Mouse (Mus musculus) hindbrain, embryonic 14.5 days (tissue): ENCODE measurements at regions not wholly inside any gene's neighbourhood (a gene's known extent, or its start where the extent isn't known, plus 50 kb on each side); places are given as distances from the start of the nearest gene placed in this dataset.

ENCODE experiments used
- ATAC-seq: fragments of 200-750 bp; cut with Nextera tagmentation; 2 replicates; pipeline ENCODE4 v1.8.0; 2017; ENCODE audit warnings: moderate number of reproducible peaks, mild to moderate bottlenecking, moderate TSS enrichment, moderate library complexity; ENCODE audit not compliant: low FRiP score
- DNase-seq: peaks from one replicate; pipeline ENCODE4 v3.0.0-alpha.2; 2015; ENCODE audit warnings: low spot score
- H3K27ac ChIP-seq: fragments of 300-500 bp; sonication (generic); 2 replicates; pipeline ENCODE4 v1.5.1; 2014; ENCODE audit warnings: mild to moderate bottlenecking, moderate library complexity
- H3K27me3 ChIP-seq: fragments of 300-500 bp; sonication (generic); 2 replicates; pipeline ENCODE4 v1.6.1; 2014; ENCODE audit warnings: mild to moderate bottlenecking, low read length, mixed read lengths; ENCODE audit not compliant: control insufficient read depth, insufficient read depth
- H3K36me3 ChIP-seq: fragments of 300-500 bp; sonication (generic); replicated peaks from 2 replicates; pipeline ENCODE4 v1.6.1; 2014; ENCODE audit not compliant: control insufficient read depth, insufficient read depth
- H3K4me1 ChIP-seq: fragments of 300-500 bp; sonication (generic); replicated peaks from 2 replicates; pipeline ENCODE4 v1.6.1; 2014; ENCODE audit warnings: antibody characterized with exemption, low read length, mixed read lengths; ENCODE audit not compliant: control insufficient read depth, insufficient read depth
- H3K4me2 ChIP-seq: fragments of 300-500 bp; sonication (generic); replicated peaks from 2 replicates; pipeline ENCODE4 v1.6.1; 2014; ENCODE audit warnings: mild to moderate bottlenecking, moderate library complexity
- H3K4me3 ChIP-seq: fragments of 300-500 bp; sonication (generic); replicated peaks from 2 replicates; pipeline ENCODE4 v1.5.1; 2014; ENCODE audit warnings: mild to moderate bottlenecking, low read length
- H3K9ac ChIP-seq: fragments of 300-500 bp; sonication (generic); 2 replicates; pipeline ENCODE4 v1.6.1; 2014
- H3K9me3 ChIP-seq: fragments of 300-500 bp; sonication (generic); 2 replicates; pipeline ENCODE4 v1.6.1; 2016; ENCODE audit warnings: low read length; ENCODE audit not compliant: control insufficient read depth
- WGBS: fragments of 180-500 bp; shearing (Covaris S2); extraction: QIAGEN DNeasy Blood & Tissue Kit; methylation state at CpG from one replicate; pipeline ENCODE4 v1.1.7; 2014; 5-methylcytosine and 5-hydroxymethylcytosine counted together

DNA sequence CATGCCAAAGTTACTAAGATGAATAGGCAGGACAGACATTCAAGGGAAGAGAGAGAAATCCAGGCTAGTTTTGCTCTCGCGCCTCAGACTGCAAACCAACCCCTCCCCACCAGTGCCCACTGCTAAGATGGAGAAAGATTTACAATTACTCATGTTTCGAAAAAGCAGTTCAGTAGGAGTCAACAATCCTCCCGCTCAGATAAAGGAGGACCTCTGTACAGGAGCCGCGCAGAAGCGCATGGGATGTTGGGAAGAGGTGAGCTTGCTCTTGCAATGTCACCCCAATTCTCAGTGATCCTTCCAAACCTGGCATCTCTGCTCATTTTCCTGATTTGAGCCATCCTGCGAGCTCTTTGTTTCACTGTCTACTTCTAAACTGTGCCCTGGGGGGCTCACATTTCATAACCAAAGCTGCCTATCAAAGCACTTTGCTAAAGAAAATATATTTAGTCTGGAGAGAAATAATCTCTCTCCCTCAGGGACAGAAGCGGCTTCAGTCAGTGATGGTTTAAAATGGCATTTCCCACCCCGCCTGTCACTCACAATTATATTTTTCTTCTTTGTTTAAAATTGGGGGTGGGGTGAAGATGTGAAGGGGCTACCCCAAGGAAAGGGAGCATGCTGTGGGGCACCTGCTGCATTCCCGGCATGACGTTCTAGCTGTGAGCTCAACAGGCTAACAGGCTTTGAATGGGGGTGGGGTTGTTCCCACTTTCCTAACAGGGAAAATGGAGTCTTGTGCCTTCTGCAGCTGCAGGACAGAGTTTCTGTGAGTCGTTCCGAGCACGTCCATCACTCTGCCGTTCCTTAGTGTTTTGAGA is 170.2 kb downstream of the Nucb2 start:
- Histone ChIP-seq H3K9me3 (no peaks in the 10 kb centered on the region), H3K4me1 (peaks cover 11% of the 10 kb centered on the region), H3K9ac (no peak overlapping the region), H3K27me3 (no peaks in the 10 kb centered on the region), H3K36me3 (no peaks in the 10 kb centered on the region), H3K4me3 (no peak overlapping the region), H3K4me2 (peak overlapping the region; percentile 7), H3K27ac (peak overlapping the region; percentile 20; the same call in 1 of the 2 replicates)
- 60% methylated on average over 16 of the region's 16 CpGs for WGBS
- DNase-seq (no peak), ATAC-seq (no peak)

DNA sequence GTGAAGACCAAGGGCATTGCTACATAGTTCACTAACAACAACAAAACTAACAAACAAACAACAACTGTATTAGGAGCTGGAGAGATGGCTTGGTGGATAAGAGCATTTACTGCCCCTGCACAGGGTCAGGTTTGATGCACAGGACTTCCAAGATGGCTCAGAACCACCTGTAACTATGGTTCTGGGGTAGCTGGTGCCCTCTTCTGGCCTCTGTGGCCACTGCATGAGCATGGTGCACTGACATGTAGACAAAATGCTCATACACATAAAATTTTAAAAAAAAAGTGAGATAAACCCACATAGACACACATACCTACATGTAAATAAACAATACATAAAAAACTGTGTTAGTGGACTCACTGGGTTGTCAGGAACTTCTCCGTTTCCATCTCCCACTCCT is 172.5 kb downstream of the Nucb2 start:
- ATAC-seq (no peak), DNase-seq (no peak)
- Histone ChIP-seq H3K4me3 (no peak overlapping the region), H3K4me1 (peaks cover 19% of the 10 kb centered on the region), H3K9me3 (no peaks in the 10 kb centered on the region), H3K36me3 (no peaks in the 10 kb centered on the region), H3K9ac (no peak overlapping the region), H3K4me2 (no peak overlapping the region), H3K27ac (no peak overlapping the region), H3K27me3 (no peaks in the 10 kb centered on the region)
- 95% methylated on average over 1 of the region's 1 CpGs for WGBS

DNA sequence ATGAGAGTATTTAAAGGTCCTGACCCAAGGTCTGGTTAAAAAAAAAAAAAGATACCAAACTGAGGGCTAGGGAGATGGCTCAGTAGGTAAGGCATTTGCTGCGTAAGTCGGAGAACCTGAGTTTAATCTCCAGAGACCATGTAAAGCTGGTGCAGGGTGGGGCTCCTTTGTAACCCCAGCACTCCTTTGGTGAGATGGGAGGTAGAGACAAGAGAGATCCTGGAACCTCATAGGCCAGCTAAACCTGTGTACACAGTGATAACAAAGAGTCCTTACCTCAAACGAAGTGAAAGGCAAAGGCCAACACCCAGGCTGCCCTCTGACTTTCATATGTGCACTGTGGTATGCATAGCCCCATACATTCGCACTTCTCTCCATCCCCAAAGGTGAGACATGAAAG is 175.0 kb downstream of the Nucb2 start:
- H3K4me1 ChIP-seq, result peaks cover 16% of the 10 kb centered on the region
- 85% methylated on average over 4 of the region's 4 CpGs for WGBS
- H3K27me3 ChIP-seq, result no peaks in the 10 kb centered on the region
- DNase-seq (no peak), ATAC-seq (no peak)
- no peaks in the 10 kb centered on the region for H3K36me3 ChIP-seq
- no peaks in the 10 kb centered on the region for H3K9me3 ChIP-seq
- H3K9ac ChIP-seq, result no peak overlapping the region
- no peak overlapping the region for H3K4me3 ChIP-seq
- H3K27ac ChIP-seq, result no peak overlapping the region
- H3K4me2 ChIP-seq, result no peak overlapping the region

- H3K9me3 ChIP-seq, result no peaks in the 10 kb centered on the region
- ATAC-seq (no peak), DNase-seq (no peak)
- H3K9ac ChIP-seq, result no peak overlapping the region
- no peak overlapping the region for H3K4me3 ChIP-seq
- H3K4me1 ChIP-seq, result 0 out of 2 replicates have a peak, but pooled peaks cover 10% of the 10 kb centered on the region
- no peak overlapping the region for H3K4me2 ChIP-seq
- H3K36me3 ChIP-seq, result no peaks in the 10 kb centered on the region
- 72% methylated on average over 3 of the region's 3 CpGs for WGBS
- H3K27ac ChIP-seq, result no peak overlapping the region
- no peaks in the 10 kb centered on the region for H3K27me3 ChIP-seq
Measured at GRCm38 (mm10) chr7:116680523-116680922, 176.4 kb downstream of the Nucb2 start.

GRCm38 (mm10) chr7:116681268-116681667 is 177.1 kb downstream of the Nucb2 start:
- 0 out of 2 replicates have a peak, but pooled peaks cover 10% of the 10 kb centered on the region for H3K4me1 ChIP-seq
- 37% methylated on average over 8 of the region's 8 CpGs for WGBS
- H3K27me3 ChIP-seq, result no peaks in the 10 kb centered on the region
- no peak overlapping the region for H3K9ac ChIP-seq
- no peaks in the 10 kb centered on the region for H3K9me3 ChIP-seq
- no peak overlapping the region for H3K27ac ChIP-seq
- H3K4me3 ChIP-seq, result no peak overlapping the region
- H3K4me2 ChIP-seq, result no peak overlapping the region
- H3K36me3 ChIP-seq, result no peaks in the 10 kb centered on the region
- peak; percentile 64 for DNase-seq
- peak; percentile 64 for ATAC-seq

DNA sequence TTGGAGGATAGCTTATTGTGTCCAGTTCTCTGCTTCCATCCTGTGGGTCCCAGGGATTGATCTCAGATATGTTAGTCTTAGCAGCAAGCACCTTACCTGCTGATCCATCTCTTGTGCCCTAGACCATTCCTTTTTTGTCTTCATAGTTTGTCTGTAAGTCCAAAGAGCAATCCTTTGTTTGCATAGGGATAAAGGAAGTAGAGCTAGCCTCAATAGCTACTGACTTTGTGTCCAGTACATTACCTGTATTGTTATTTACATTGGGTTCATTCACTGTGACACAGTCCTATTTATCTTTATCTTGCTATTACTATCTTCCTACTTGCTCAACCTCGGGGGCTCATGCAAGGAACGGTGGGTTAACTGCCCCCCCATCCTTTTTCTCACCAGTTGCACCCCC is 196.2 kb downstream of the Nucb2 start:
- Histone ChIP-seq H3K27ac (no peak overlapping the region), H3K4me2 (no peak overlapping the region), H3K36me3 (no peaks in the 10 kb centered on the region), H3K4me1 (no peaks in the 10 kb centered on the region), H3K9me3 (no peaks in the 10 kb centered on the region), H3K4me3 (no peak overlapping the region), H3K27me3 (no peaks in the 10 kb centered on the region), H3K9ac (no peak overlapping the region)
- DNase-seq, result no peak
- WGBS, result 73% methylated on average over 2 of the region's 2 CpGs
- no peak for ATAC-seq

- H3K9ac ChIP-seq, result no peak overlapping the region
- no peak overlapping the region for H3K4me2 ChIP-seq
- H3K9me3 ChIP-seq, result no peaks in the 10 kb centered on the region
- WGBS, result 43% methylated on average over 14 of the region's 14 CpGs
- no peak overlapping the region for H3K27ac ChIP-seq
- ATAC-seq (peak; percentile 72), DNase-seq (peak; percentile 87)
- no peak overlapping the region for H3K4me3 ChIP-seq
- no peaks in the 10 kb centered on the region for H3K27me3 ChIP-seq
- H3K4me1 ChIP-seq, result no peaks in the 10 kb centered on the region
- H3K36me3 ChIP-seq, result no peaks in the 10 kb centered on the region
Measured at GRCm38 (mm10) chr7:116701466-116702342, 197.5 kb downstream of the Nucb2 start.

- Histone ChIP-seq H3K9ac (no peak overlapping the region), H3K36me3 (no peaks in the 10 kb centered on the region), H3K4me1 (no peaks in the 10 kb centered on the region), H3K27ac (no peak overlapping the region), H3K4me2 (no peak overlapping the region), H3K4me3 (no peak overlapping the region), H3K9me3 (no peaks in the 10 kb centered on the region), H3K27me3 (no peaks in the 10 kb centered on the region)
- no peak for DNase-seq
- ATAC-seq, result no peak
- 93% methylated on average over 2 of the region's 2 CpGs for WGBS
Measured at GRCm38 (mm10) chr7:116702596-116702995, 198.4 kb downstream of the Nucb2 start.

- DNase-seq, result no peak
- Histone ChIP-seq H3K27me3 (no peaks in the 10 kb centered on the region), H3K9me3 (no peaks in the 10 kb centered on the region), H3K4me1 (no peaks in the 10 kb centered on the region), H3K36me3 (no peaks in the 10 kb centered on the region), H3K4me2 (no peak overlapping the region), H3K9ac (no peak overlapping the region), H3K27ac (no peak overlapping the region), H3K4me3 (no peak overlapping the region)
- 95% methylated on average over 2 of the region's 2 CpGs for WGBS
- ATAC-seq, result no peak
Measured at GRCm38 (mm10) chr7:116711541-116711940, 207.4 kb downstream of the Nucb2 start.
